8 mouse cellular contexts compared by ENCODE assay signal in genomic region chr15:85336301-85336991, GRCm38 (mm10). TPM values are rescaled to one million over a fixed set of nuclear protein-coding genes. Genes with fewer than 3 reads are reported as not detected.
DNase-seq lines count a peak whose midpoint lies in the region; ATAC-seq and TF ChIP-seq lines count a peak whose summit lies in the region.

No protein-coding gene starts in this region.

- peaks cover 16% of the 10 kb centered on the region for H3K4me1 ChIP-seq in embryonic facial prominence, embryonic 10.5 days
- H3K4me1 ChIP-seq in intestine, postnatal 0 days (replicated peaks; ENCODE audit: control insufficient read depth, insufficient read depth, low read length), result peaks cover 3% of the 10 kb centered on the region; the same call in 1 of the 2 replicates
- H3K4me1 ChIP-seq in midbrain, embryonic 11.5 days (ENCODE audit: control insufficient read depth, insufficient read depth, low read length), result peaks cover 6% of the 10 kb centered on the region; the same call in 1 of the 2 replicates

- peak overlapping the region; percentile 99 for H3K4me3 ChIP-seq in embryonic facial prominence, embryonic 10.5 days
- H3K4me3 ChIP-seq in intestine, postnatal 0 days (ENCODE audit: low read depth, low read length), result peak overlapping the region; percentile 84
- peak overlapping the region; percentile 86 for H3K4me3 ChIP-seq in midbrain, embryonic 11.5 days (ENCODE audit: low read depth, low read length)

- H3K9me3 ChIP-seq in embryonic facial prominence, embryonic 10.5 days, result no peaks in the 10 kb centered on the region
- H3K9me3 ChIP-seq in intestine, postnatal 0 days (ENCODE audit: control insufficient read depth), result no peaks in the 10 kb centered on the region
- no peaks in the 10 kb centered on the region for H3K9me3 ChIP-seq in midbrain, embryonic 11.5 days (ENCODE audit: control insufficient read depth, low read length)

- DNase-seq in adrenal gland, postnatal 10 days, result peak; percentile 85
- DNase-seq in embryonic facial prominence, embryonic 10.5 days (ENCODE audit: low spot score), result peak; percentile 94
- DNase-seq in left cerebral cortex, postnatal 4 days, result peak; percentile 86
- peak; percentile 98 for DNase-seq in midbrain, embryonic 11.5 days (ENCODE audit: low spot score, missing footprints)
- DNase-seq in right cerebral cortex, postnatal 4 days, result peak; percentile 79
- DNase-seq in yolk sac, embryonic 10.5 days (ENCODE audit: low spot score), result peak; percentile 87

- peak; percentile 87 for ATAC-seq in granulocyte monocyte progenitor cell, adult 5-6 weeks (replicated peaks; ENCODE audit: poor library complexity, severe bottlenecking)
- ATAC-seq in intestine, postnatal 0 days, result peak; percentile 86
- peak; percentile 96 for ATAC-seq in midbrain, embryonic 11.5 days (ENCODE audit: low FRiP score)

- no peak for TF ChIP-seq CTCF in intestine, postnatal 0 days (IDR thresholded peaks at IDR 0.05; ENCODE audit: low read depth)

- peaks cover 7% of the 10 kb centered on the region; the same call in 1 of the 2 replicates for H3K36me3 ChIP-seq in embryonic facial prominence, embryonic 10.5 days (replicated peaks)
- no peaks in the 10 kb centered on the region for H3K36me3 ChIP-seq in intestine, postnatal 0 days (ENCODE audit: control insufficient read depth, insufficient read depth)
- no peaks in the 10 kb centered on the region for H3K36me3 ChIP-seq in midbrain, embryonic 11.5 days (ENCODE audit: control insufficient read depth, insufficient read depth, low read length)

- H3K4me2 ChIP-seq in intestine, postnatal 0 days (replicated peaks; ENCODE audit: low read depth), result peak overlapping the region; percentile 82
- H3K4me2 ChIP-seq in midbrain, embryonic 11.5 days, result peak overlapping the region; percentile 75

- H3K27ac ChIP-seq in embryonic facial prominence, embryonic 10.5 days (replicated peaks), result peak overlapping the region; percentile 93
- peak overlapping the region; percentile 94 for H3K27ac ChIP-seq in intestine, postnatal 0 days (ENCODE audit: low read depth, low read length)
- peak overlapping the region; percentile 93 for H3K27ac ChIP-seq in midbrain, embryonic 11.5 days (ENCODE audit: low read depth, low read length)

- WGBS in embryonic facial prominence, embryonic 10.5 days, result under 1% methylated on average over 54 of the region's 54 CpGs
- under 1% methylated on average over 49 of the region's 54 CpGs for WGBS in intestine, postnatal 0 days
- WGBS in midbrain, embryonic 11.5 days, result under 1% methylated on average over 53 of the region's 54 CpGs

- H3K27me3 ChIP-seq in embryonic facial prominence, embryonic 10.5 days (replicated peaks; ENCODE audit: low read depth, poor library complexity, severe bottlenecking), result no peaks in the 10 kb centered on the region
- H3K27me3 ChIP-seq in intestine, postnatal 0 days (replicated peaks; ENCODE audit: control insufficient read depth, insufficient read depth, low read length), result no peaks in the 10 kb centered on the region
- no peaks in the 10 kb centered on the region for H3K27me3 ChIP-seq in midbrain, embryonic 11.5 days (ENCODE audit: control insufficient read depth, insufficient read depth, low read length)

- H3K9ac ChIP-seq in intestine, postnatal 0 days (ENCODE audit: low read depth, low read length), result peak overlapping the region; percentile 80
- H3K9ac ChIP-seq in midbrain, embryonic 11.5 days (ENCODE audit: low read length), result peak overlapping the region; percentile 88

- intact Hi-C loops in left cerebral cortex, postnatal 4 days (cut with DNase I), result no loop called here

RNA-seq across cellular contexts. Expression of gene Atxn10, which starts 0.4 kb away (rescaled TPM):
- 100 to 1,000 TPM; 107 to 110 TPM for total RNA-seq in adrenal gland, postnatal 10 days (2021)
- 309 and 313 TPM in 2 replicates for polyA plus RNA-seq in embryonic facial prominence, embryonic 10.5 days (2016; fragmentation: Nextera tagmentation; extraction: Ambion mirVana)
- total RNA-seq in granulocyte monocyte progenitor cell, adult 5-6 weeks (2014; fragmentation: Nextera tagmentation), result 96.4 and 117 TPM in 2 replicates
- 75.8 and 79.6 TPM in 2 replicates for total RNA-seq in granulocyte monocyte progenitor cell, adult 5-6 weeks (2017)
- 106 and 111 TPM in 2 replicates for polyA plus RNA-seq in intestine, postnatal 0 days (2015; fragmentation: Nextera tagmentation; extraction: Ambion mirVana)
- total RNA-seq in left cerebral cortex, postnatal 4 days (2021), result 100 to 1,000 TPM; 388 to 389 TPM
- 419 and 438 TPM in 2 replicates for polyA plus RNA-seq in midbrain, embryonic 11.5 days (2014; fragmentation: Nextera tagmentation; extraction: Ambion mirVana)

Comparison
In these comparisons a context has a peak if more than half of its experiments do, and no peak if none do; other contexts are left out.
1. Peak in every context shown above with its lines: DNase-seq, ATAC-seq, H3K4me3 ChIP-seq and H3K27ac ChIP-seq.